Mouse (Mus musculus): ENCODE data around the gene Zfp300. TPM values are rescaled to one million over a fixed set of nuclear protein-coding genes. Genes with fewer than 3 reads are reported as not detected.

Zfp300 gene
- polyA plus RNA-seq (2012; ENCODE audit: insufficient read depth, insufficient read length, missing spikeins), result 0.63 and 0.67 TPM in 2 replicates

- peak within 1 kb of the TSS; percentile 77 for H3K4me3 ChIP-seq (ENCODE audit: insufficient read depth, low read depth, low read length)
- no peaks in the 10 kb centered on the region for H3K4me1 ChIP-seq (ENCODE audit: control insufficient read depth, insufficient read depth, insufficient read length, low read length)
- H3K27ac ChIP-seq (replicated peaks; ENCODE audit: low read depth, low read length), result peak within 1 kb of the TSS; percentile 87
These were observed at the start of gene Zfp300 for GRCm38 (mm10) chrX:21088983-21089866. Zfp300 (minus strand) TSS chrX:21089527.

GRCm38 (mm10) chrX:21115520-21115919 is 26.2 kb upstream of the Zfp300 start, which contains the start of gene Ssxa1:
Ssxa1 (plus strand) TSS chrX:21115820.
- Histone ChIP-seq H3K4me1 (ENCODE audit: control insufficient read depth, insufficient read depth, insufficient read length, low read length) (no peaks in the 10 kb centered on the region), H3K4me3 (ENCODE audit: insufficient read depth, low read depth, low read length) (no peak within 1 kb of the TSS), H3K27ac (replicated peaks; ENCODE audit: low read depth, low read length) (no peak within 1 kb of the TSS)

GRCm38 (mm10) chrX:21089867-21090239 is 526 bp upstream of the Zfp300 start:
- no peaks in the 10 kb centered on the region for H3K4me1 ChIP-seq (ENCODE audit: control insufficient read depth, insufficient read depth, insufficient read length, low read length)
- peak overlapping the region; percentile 45 for H3K4me3 ChIP-seq (ENCODE audit: insufficient read depth, low read depth, low read length)
- H3K27ac ChIP-seq (replicated peaks; ENCODE audit: low read depth, low read length), result 0 out of 2 replicates have a peak overlapping the region, but pooled peaks have one; percentile 49

GRCm38 (mm10) chrX:21088645-21088982 is 713 bp downstream of the Zfp300 start:
- H3K4me1 ChIP-seq (ENCODE audit: control insufficient read depth, insufficient read depth, insufficient read length, low read length), result no peaks in the 10 kb centered on the region
- H3K27ac ChIP-seq (replicated peaks; ENCODE audit: low read depth, low read length), result peak overlapping the region; percentile 56; the same call in 1 of the 2 replicates
- H3K4me3 ChIP-seq (ENCODE audit: insufficient read depth, low read depth, low read length), result peak overlapping the region; percentile 77

- no peak within 1 kb of the TSS for H3K27ac ChIP-seq (replicated peaks; ENCODE audit: low read depth, low read length)
- H3K4me1 ChIP-seq (ENCODE audit: control insufficient read depth, insufficient read depth, insufficient read length, low read length), result no peaks in the 10 kb centered on the region
These were observed 21.2 kb downstream of the Zfp300 start, which contains the start of gene Spaca5 for GRCm38 (mm10) chrX:21068106-21068505. Spaca5 (plus strand) TSS chrX:21068406.

GRCm38 (mm10) chrX:21062544-21062890 is 26.8 kb downstream of the Zfp300 start:
- H3K27ac ChIP-seq (replicated peaks; ENCODE audit: low read depth, low read length), result 0 out of 2 replicates have a peak overlapping the region, but pooled peaks have one; percentile 36
- no peaks in the 10 kb centered on the region for H3K4me1 ChIP-seq (ENCODE audit: control insufficient read depth, insufficient read depth, insufficient read length, low read length)
- peak overlapping the region; percentile 63 for H3K4me3 ChIP-seq (ENCODE audit: insufficient read depth, low read depth, low read length)

More at GRCm38 (mm10) chrX:21068106-21068505, 21.2 kb downstream of the Zfp300 start, which contains the start of gene Spaca5:
- H3K4me3 ChIP-seq (ENCODE audit: insufficient read depth, low read depth, low read length), result no peak within 1 kb of the TSS

- H3K27ac ChIP-seq (replicated peaks; ENCODE audit: low read depth, low read length), result peak within 1 kb of the TSS; percentile 36; the same call in 1 of the 2 replicates
These were observed 27.3 kb downstream of the Zfp300 start, which contains the start of gene Zfp182 for GRCm38 (mm10) chrX:21061866-21062543. Zfp182 (minus strand) TSS chrX:21062316.

GRCm38 (mm10) chrX:21061460-21061859 is 27.9 kb downstream of the Zfp300 start:
- H3K27ac ChIP-seq (replicated peaks; ENCODE audit: low read depth, low read length), result no peak overlapping the region; the same call in 1 of the 2 replicates
- H3K4me1 ChIP-seq (ENCODE audit: control insufficient read depth, insufficient read depth, insufficient read length, low read length), result no peaks in the 10 kb centered on the region
- peak overlapping the region; percentile 80 for H3K4me3 ChIP-seq (ENCODE audit: insufficient read depth, low read depth, low read length)

More at GRCm38 (mm10) chrX:21061866-21062543, 27.3 kb downstream of the Zfp300 start, which contains the start of gene Zfp182:
- Histone ChIP-seq H3K4me3 (ENCODE audit: insufficient read depth, low read depth, low read length) (peak within 1 kb of the TSS; percentile 80), H3K4me1 (ENCODE audit: control insufficient read depth, insufficient read depth, insufficient read length, low read length) (no peaks in the 10 kb centered on the region)

Other genes starting within 250 kb of the Zfp300 start
- gene Timp1, start 219.4 kb downstream of the Zfp300 start, polyA plus RNA-seq (2012; ENCODE audit: insufficient read depth, insufficient read length, missing spikeins), result not detected in 2 replicates
- gene Syn1, start 168.5 kb downstream of the Zfp300 start, polyA plus RNA-seq (2012; ENCODE audit: insufficient read depth, insufficient read length, missing spikeins), result not detected in 2 replicates
- 9.0 and 13.0 TPM in 2 replicates for gene Cfp, start 158.0 kb downstream of the Zfp300 start, polyA plus RNA-seq (2012; ENCODE audit: insufficient read depth, insufficient read length, missing spikeins)
- gene Elk1, start 138.9 kb downstream of the Zfp300 start, polyA plus RNA-seq (2012; ENCODE audit: insufficient read depth, insufficient read length, missing spikeins), result 5.5 and 8.8 TPM in 2 replicates
- gene Uxt, start 127.5 kb downstream of the Zfp300 start, polyA plus RNA-seq (2012; ENCODE audit: insufficient read depth, insufficient read length, missing spikeins), result 103 and 122 TPM in 2 replicates
- 2.2 and 2.8 TPM in 2 replicates for gene Zfp182, start 27.2 kb downstream of the Zfp300 start, polyA plus RNA-seq (2012; ENCODE audit: insufficient read depth, insufficient read length, missing spikeins)
- gene Spaca5, start 21.1 kb downstream of the Zfp300 start, polyA plus RNA-seq (2012; ENCODE audit: insufficient read depth, insufficient read length, missing spikeins), result not detected in 2 replicates
- not detected in 2 replicates for gene Ssxa1, start 26.3 kb upstream of the Zfp300 start, polyA plus RNA-seq (2012; ENCODE audit: insufficient read depth, insufficient read length, missing spikeins)
- not detected in 2 replicates for gene Gm21876, start 86.1 kb upstream of the Zfp300 start, polyA plus RNA-seq (2012; ENCODE audit: insufficient read depth, insufficient read length, missing spikeins)